20 mouse cellular contexts compared by ENCODE assay signal in the genomic region with DNA sequence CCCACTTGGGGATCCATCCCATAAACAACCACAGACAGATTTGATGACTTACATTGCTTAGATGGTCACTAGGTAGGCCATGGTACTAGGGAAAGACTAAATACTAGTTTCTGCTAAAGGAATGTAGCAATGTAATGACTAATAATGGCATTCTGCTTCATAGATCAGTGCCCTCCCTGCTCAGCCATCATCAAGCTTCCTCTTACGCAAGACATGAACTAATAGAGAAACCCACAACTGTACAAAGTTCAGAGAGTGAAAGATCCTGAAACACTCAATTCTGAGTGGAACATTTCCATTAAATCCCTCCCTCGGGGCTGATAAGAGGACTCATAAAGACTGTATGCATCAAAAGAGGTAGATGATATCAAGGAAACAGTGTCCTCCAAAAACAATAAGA.
DNase-seq lines count a peak whose midpoint lies in the region; ATAC-seq and TF ChIP-seq lines count a peak whose summit lies in the region.
"Had no signal": no experiment of that assay in that cellular context is flagged by ENCODE, and none has a peak within 500 bp of the region (broad histone marks: within the 10 kb centered on the region; RNA-seq: fewer than 3 reads in every experiment).

No protein-coding gene starts in this region.

- H3K4me3 ChIP-seq in liver, postnatal 0 days (ENCODE audit: low read depth, low read length) = no peak overlapping the region
- H3K4me3 ChIP-seq: embryonic facial prominence, embryonic 13.5 days; forebrain, embryonic 12.5 days; heart, embryonic 13.5 days; hindbrain, embryonic 12.5 days had no signal

- no peaks in the 10 kb centered on the region for H3K4me1 ChIP-seq in liver, postnatal 0 days (ENCODE audit: insufficient read depth)
- H3K4me1 ChIP-seq: forebrain, embryonic 12.5 days; heart, embryonic 13.5 days; hindbrain, embryonic 12.5 days had no signal

- no peak overlapping the region for H3K9ac ChIP-seq in liver, postnatal 0 days (replicated peaks)
- H3K9ac ChIP-seq: embryonic facial prominence, embryonic 13.5 days; forebrain, embryonic 12.5 days; heart, embryonic 13.5 days; hindbrain, embryonic 12.5 days had no signal

- H3K9me3 ChIP-seq in liver, postnatal 0 days (ENCODE audit: low read length) = no peaks in the 10 kb centered on the region
- H3K9me3 ChIP-seq: embryonic facial prominence, embryonic 13.5 days; forebrain, embryonic 12.5 days; heart, embryonic 13.5 days; hindbrain, embryonic 12.5 days had no signal

- H3K27ac ChIP-seq in liver, postnatal 0 days (ENCODE audit: low read depth) = no peak overlapping the region
- H3K27ac ChIP-seq: embryonic facial prominence, embryonic 13.5 days; forebrain, embryonic 12.5 days; heart, embryonic 13.5 days; hindbrain, embryonic 12.5 days had no signal

- no peak for DNase-seq in liver, postnatal 0 days
- no peak for DNase-seq in liver
- DNase-seq in heart, postnatal 4 days = no peak
- DNase-seq in lung, postnatal 14 days = no peak
- DNase-seq in gastrocnemius, postnatal 14 days = no peak
- DNase-seq: adrenal gland, postnatal 14 days; cerebellum, adult 11-12 months; cerebellum, adult 9-10 months; cerebellum, postnatal 36 days; gastrocnemius, postnatal 10 days; heart, adult 11 months; heart, postnatal 36 days had no signal

- ATAC-seq in liver, postnatal 0 days = peak; percentile 56
- ATAC-seq in granulocyte monocyte progenitor cell, adult 5-6 weeks (replicated peaks; ENCODE audit: poor library complexity, severe bottlenecking) = 0 out of 2 replicates have a peak, but pooled peaks have one; percentile 17
- peak; percentile 52 for ATAC-seq in megakaryocyte progenitor cell, adult 5-6 weeks (replicated peaks; ENCODE audit: poor library complexity)
- ATAC-seq: hindbrain, embryonic 16.5 days; inflammation-experienced regulatory T-cells, adult 6 months had no signal

- WGBS in liver, postnatal 0 days (ENCODE audit: insufficient replicate concordance) = 62% methylated on average over 2 of the region's 2 CpGs

- no peak for TF ChIP-seq EP300 in liver, postnatal 0 days (IDR thresholded peaks at IDR 0.05; ENCODE audit: low read depth)

- no peaks in the 10 kb centered on the region for H3K27me3 ChIP-seq in liver, postnatal 0 days (ENCODE audit: insufficient read depth, low read length)
- H3K27me3 ChIP-seq: embryonic facial prominence, embryonic 13.5 days; forebrain, embryonic 12.5 days; heart, embryonic 13.5 days; hindbrain, embryonic 12.5 days had no signal

- H3K36me3 ChIP-seq in liver, postnatal 0 days (replicated peaks; ENCODE audit: insufficient read depth, low read length) = no peaks in the 10 kb centered on the region
- H3K36me3 ChIP-seq: embryonic facial prominence, embryonic 13.5 days; forebrain, embryonic 12.5 days; heart, embryonic 13.5 days; hindbrain, embryonic 12.5 days had no signal

- H3K4me2 ChIP-seq in liver, postnatal 0 days (ENCODE audit: low read depth, low read length) = no peak overlapping the region
- H3K4me2 ChIP-seq: embryonic facial prominence, embryonic 13.5 days; forebrain, embryonic 12.5 days; heart, embryonic 13.5 days; hindbrain, embryonic 12.5 days had no signal

- intact Hi-C loops in gastrocnemius, postnatal 14 days (cut with DNase I; ENCODE audit: low total_unique reads) = no loop called here

- no peak for TF ChIP-seq CTCF in liver, postnatal 0 days (IDR thresholded peaks at IDR 0.05; ENCODE audit: low read depth)
